Mouse (Mus musculus) inflammation-experienced regulatory T-cells, adult 6 months (primary cell): ENCODE results near the gene Efcc1. TPM values are rescaled to one million over a fixed set of nuclear protein-coding genes. Genes with fewer than 3 reads are reported as not detected.

Experiments used
- ATAC-seq: one replicate; pipeline ENCODE4 v1.8.0; 2017
- polyA plus RNA-seq, 3 experiments: library from polyadenylated mRNA; unstranded; fragments of 100-300 nt; shearing (Covaris generic); gene quantifications; one replicate each; pipeline ENCODE4 v1.2.1; 2017

Gene Efcc1
- polyA plus RNA-seq, 3 experiments from 2014 or later = 0.30 to 0.87 TPM; not detected in 1

GRCm38 (mm10) chr6:87779174-87780165 lies 48.8 kb downstream of the Efcc1 start:
- ATAC-seq = no peak

GRCm38 (mm10) chr6:87780546-87781301 lies 50.1 kb downstream of the Efcc1 start:
- no peak for ATAC-seq

GRCm38 (mm10) chr6:87784033-87784432 lies 53.4 kb downstream of the Efcc1 start:
- ATAC-seq = no peak

GRCm38 (mm10) chr6:87786621-87787020 lies 56.0 kb downstream of the Efcc1 start:
- ATAC-seq = no peak

DNA sequence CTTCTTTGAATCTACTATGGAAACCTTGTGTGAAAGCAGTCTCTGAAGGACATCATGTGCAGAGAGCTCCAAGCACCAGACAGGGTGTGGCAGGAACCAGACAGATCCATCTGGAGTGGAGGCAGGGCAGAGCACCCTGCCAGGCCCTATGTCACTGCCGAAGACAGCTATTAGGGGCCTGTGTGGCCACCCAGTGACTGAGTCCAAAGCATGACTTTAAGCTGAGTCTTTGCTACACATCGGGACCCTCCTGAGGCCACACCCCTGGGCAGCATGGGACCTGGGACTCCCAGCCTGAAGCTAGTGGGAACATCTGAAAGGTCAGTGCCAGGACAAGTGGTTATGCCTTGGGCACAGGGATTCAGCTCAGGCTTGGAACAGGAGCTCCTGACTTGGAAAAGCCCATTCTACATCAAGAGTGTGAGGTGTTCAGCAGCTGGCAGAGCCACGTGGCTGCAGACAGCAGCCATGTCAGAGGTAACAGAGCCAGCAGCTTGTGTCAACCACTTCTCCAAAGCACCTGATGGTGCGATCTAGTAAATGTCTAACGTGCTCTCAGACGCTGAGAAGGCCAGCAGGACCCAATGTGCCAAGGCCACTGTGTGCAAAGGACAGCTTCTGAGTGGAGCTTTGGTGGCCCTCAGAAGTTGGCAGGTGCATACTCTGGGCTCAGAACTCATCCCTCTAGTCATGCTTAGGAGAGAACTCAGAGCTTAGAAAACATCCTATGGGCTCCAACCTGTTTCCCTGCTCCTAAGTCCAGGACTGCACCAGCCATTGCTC lies 56.6 kb downstream of the Efcc1 start:
- ATAC-seq = no peak

DNA sequence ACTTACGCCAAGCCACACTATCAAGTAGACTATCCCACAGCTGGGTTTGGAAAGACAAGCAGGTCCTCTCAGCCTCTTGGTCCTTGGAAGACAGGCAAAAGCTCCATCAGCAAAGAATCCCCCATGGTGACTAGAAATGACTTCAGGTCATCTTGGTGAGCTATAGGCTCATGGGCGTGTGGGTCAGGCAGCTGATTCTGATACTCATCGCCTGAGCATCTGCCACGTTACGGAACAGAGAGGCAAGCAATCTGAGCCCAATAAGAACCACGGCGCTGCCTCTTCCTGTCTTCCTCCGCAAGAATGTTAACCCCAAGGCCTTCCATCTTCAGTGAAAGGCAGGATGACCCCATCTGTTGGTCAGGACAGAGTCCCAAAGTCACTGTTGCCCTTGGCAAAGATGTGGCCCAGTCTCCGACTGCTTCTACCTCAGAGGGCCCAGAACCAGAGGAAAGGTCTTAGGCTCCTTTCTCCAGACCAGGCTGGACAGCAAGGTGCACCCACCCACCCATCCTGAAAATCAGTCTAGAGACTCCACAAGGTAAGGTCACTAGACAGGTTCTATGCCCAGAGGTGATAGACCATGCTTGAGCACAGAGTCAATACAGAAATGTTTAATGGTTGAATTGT lies 57.7 kb downstream of the Efcc1 start:
- no peak for ATAC-seq

- no peak for ATAC-seq
Measured at GRCm38 (mm10) chr6:87788896-87789587, 58.4 kb downstream of the Efcc1 start.

GRCm38 (mm10) chr6:87789791-87790190 lies 59.1 kb downstream of the Efcc1 start:
- ATAC-seq = no peak

DNA sequence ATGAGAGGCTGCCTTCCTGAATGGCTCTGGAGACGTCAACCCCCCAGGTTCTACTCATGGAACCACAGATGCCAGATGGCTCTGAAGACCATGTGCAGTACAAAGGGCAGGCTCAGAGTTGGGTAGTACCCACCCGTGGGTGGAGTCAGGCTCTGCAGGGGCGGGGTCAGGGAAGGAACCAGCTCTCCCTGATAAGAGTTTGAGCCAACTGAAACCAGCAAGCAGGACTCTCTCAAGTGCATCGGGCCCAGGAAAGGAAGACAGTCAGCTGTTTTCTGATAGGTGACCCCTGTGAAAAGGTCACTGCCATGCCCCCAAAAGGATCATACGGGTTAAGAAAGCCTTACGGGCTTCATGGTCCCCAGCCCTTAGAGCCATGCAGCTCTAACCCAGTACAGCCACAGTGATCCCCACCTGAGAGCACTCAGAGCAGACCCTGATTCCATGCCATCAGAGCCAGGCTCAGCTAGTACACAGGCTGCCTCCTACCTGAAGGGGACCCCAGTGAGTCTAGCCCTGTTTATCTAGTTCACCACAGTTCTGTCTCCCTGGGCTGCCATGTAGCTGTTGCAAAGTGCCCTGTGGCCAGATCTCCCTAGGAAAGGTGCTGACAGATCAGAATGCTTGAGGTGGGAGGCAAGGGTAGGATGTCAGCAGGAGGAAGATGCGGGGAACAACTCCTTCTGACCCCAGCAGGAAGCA lies 60.3 kb downstream of the Efcc1 start:
- no peak for ATAC-seq

GRCm38 (mm10) chr6:87791826-87792225 lies 61.2 kb downstream of the Efcc1 start:
- no peak for ATAC-seq

- no peak for ATAC-seq
Measured at GRCm38 (mm10) chr6:87793821-87794510, 63.3 kb downstream of the Efcc1 start.

- no peak for ATAC-seq
Measured at GRCm38 (mm10) chr6:87795385-87796150, 64.9 kb downstream of the Efcc1 start.

- no peak for ATAC-seq
Measured at GRCm38 (mm10) chr6:87796251-87796880, 65.7 kb downstream of the Efcc1 start.

GRCm38 (mm10) chr6:87797321-87797720 lies 66.7 kb downstream of the Efcc1 start:
- no peak for ATAC-seq

- ATAC-seq = no peak
Measured at GRCm38 (mm10) chr6:87799576-87799975, 68.9 kb downstream of the Efcc1 start.

GRCm38 (mm10) chr6:87802462-87802861 lies 71.8 kb downstream of the Efcc1 start:
- no peak for ATAC-seq

DNA sequence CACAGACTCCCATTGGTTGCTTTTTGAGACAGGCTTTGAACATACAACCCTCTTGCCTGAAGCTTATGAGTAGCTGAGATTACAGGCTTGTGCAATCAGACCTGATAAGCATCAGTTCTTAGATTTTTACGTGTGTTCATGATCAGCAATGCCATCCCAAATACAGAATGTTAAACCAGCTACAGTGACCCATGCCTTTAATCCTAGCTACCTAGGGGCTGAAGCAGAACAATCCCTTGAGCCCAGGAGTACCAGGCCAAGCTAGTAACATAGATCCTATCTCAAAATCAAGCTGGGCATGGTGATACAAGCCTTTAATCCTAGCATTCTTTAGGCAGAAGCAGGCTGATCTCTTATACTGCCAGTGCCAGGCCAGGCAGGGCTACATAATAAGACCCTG lies 73.4 kb downstream of the Efcc1 start:
- ATAC-seq = no peak

DNA sequence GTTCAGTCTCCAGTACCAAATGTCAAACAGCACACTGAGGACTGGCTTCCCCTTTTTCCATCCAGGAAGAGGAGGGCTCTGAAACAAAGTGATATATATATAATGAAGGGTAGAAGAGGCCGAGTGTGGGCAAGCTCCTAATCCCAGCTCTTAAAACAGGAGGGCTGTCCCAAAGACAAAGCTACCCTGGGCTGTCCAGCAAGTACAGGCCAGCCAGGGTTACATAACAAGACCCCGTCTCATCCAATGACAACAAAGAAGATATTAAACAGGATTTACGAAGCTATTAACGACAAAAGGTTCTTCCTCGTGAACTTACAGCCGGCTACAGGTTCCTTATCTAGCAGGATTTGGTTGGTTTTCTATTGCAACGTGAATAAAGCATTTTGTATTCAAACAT lies 74.2 kb downstream of the Efcc1 start:
- ATAC-seq = no peak

DNA sequence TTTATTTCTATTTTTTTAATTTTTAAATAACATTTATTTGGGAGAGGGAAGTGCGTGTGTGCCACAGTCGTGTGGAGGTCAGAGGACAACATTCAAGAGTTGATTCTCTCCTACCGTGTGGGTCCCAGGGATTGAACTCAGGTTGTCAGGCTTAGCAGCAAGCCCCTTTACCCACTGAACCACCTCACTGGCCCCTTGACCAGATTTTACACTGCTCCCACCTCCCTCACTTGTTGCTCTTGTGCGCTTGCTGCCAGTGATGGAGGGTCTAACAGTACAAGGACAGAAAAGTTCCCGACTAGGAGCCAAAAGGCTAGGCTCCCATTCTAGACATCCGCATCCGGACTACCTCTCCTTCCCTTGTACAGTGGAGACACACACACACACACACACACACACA lies 74.8 kb downstream of the Efcc1 start:
- ATAC-seq = no peak
